Mouse (Mus musculus): Measurements from ENCODE around the gene Eif2ak1.

Eif2ak1 gene

GRCm38 (mm10) chr5:143902111-143902510 is 84.5 kb downstream of the Eif2ak1 start:
- DNase-seq = no peak

GRCm38 (mm10) chr5:143903813-143904212 is 86.2 kb downstream of the Eif2ak1 start:
- DNase-seq = no peak

- no peak for DNase-seq
These were observed 88.8 kb downstream of the Eif2ak1 start for GRCm38 (mm10) chr5:143906429-143906828.

GRCm38 (mm10) chr5:143908926-143909325 is 91.3 kb downstream of the Eif2ak1 start:
- no peak for DNase-seq

GRCm38 (mm10) chr5:143909417-143910400 is 92.1 kb downstream of the Eif2ak1 start, which contains the start of the genes Aimp2 and Pms2:
Aimp2 (minus strand) TSS chr5:143909847.
Pms2 (plus strand) TSS chr5:143909964.
- DNase-seq = peak; percentile 96

- no peak for DNase-seq
These were observed 98.6 kb downstream of the Eif2ak1 start for GRCm38 (mm10) chr5:143916221-143916620.

- DNase-seq = peak; percentile 78
These were observed 99.8 kb downstream of the Eif2ak1 start for GRCm38 (mm10) chr5:143917418-143917817.

- DNase-seq = no peak
These were observed 100.5 kb downstream of the Eif2ak1 start for GRCm38 (mm10) chr5:143918120-143918519.

GRCm38 (mm10) chr5:143924781-143925452 is 107.3 kb downstream of the Eif2ak1 start:
- DNase-seq = no peak

GRCm38 (mm10) chr5:143927875-143928274 is 110.3 kb downstream of the Eif2ak1 start, which contains the start of gene Gm42421:
Gm42421 (plus strand) TSS chr5:143928175.
- no peak for DNase-seq

GRCm38 (mm10) chr5:143929291-143929690 is 111.7 kb downstream of the Eif2ak1 start:
- no peak for DNase-seq

GRCm38 (mm10) chr5:143930656-143931055 is 113.1 kb downstream of the Eif2ak1 start:
- no peak for DNase-seq

GRCm38 (mm10) chr5:143931863-143932580 is 114.4 kb downstream of the Eif2ak1 start:
- DNase-seq = no peak

GRCm38 (mm10) chr5:143932831-143933230 is 115.2 kb downstream of the Eif2ak1 start, which contains the start of gene Rsph10b:
Rsph10b (plus strand) TSS chr5:143933035.
- DNase-seq = peak; percentile 17

GRCm38 (mm10) chr5:143933414-143933813 is 115.8 kb downstream of the Eif2ak1 start:
- DNase-seq = no peak

- DNase-seq = no peak
These were observed 116.3 kb downstream of the Eif2ak1 start for GRCm38 (mm10) chr5:143933875-143934274.

GRCm38 (mm10) chr5:143936156-143936555 is 118.6 kb downstream of the Eif2ak1 start:
- no peak for DNase-seq

- no peak for DNase-seq
These were observed 124.0 kb downstream of the Eif2ak1 start for GRCm38 (mm10) chr5:143941588-143941987.

GRCm38 (mm10) chr5:143943231-143944125 is 125.9 kb downstream of the Eif2ak1 start:
- DNase-seq = no peak

- no peak for DNase-seq
These were observed 130.8 kb downstream of the Eif2ak1 start for GRCm38 (mm10) chr5:143948361-143948760.

- no peak for DNase-seq
These were observed 132.4 kb downstream of the Eif2ak1 start for GRCm38 (mm10) chr5:143950016-143950415.
